Mouse (Mus musculus): ENCODE results near the gene Hdgfl2. TPM values are rescaled to one million over a fixed set of nuclear protein-coding genes. Genes with fewer than 3 reads are reported as not detected.

The Hdgfl2 gene
- polyA plus RNA-seq, 1 experiment from 2014 or later = 27.7 TPM

GRCm38 (mm10) chr17:56144546-56144945, 65.1 kb downstream of the Hdgfl2 start:
- no peak overlapping the region for H3K4me3 ChIP-seq (ENCODE audit: low read depth, low read length)
- H3K9me3 ChIP-seq (ENCODE audit: low read length) = no peaks in the 10 kb centered on the region
- WGBS (ENCODE audit: insufficient replicate concordance) = 65% methylated on average over 9 of the region's 9 CpGs
- H3K9ac ChIP-seq (replicated peaks) = no peak overlapping the region
- H3K4me1 ChIP-seq (ENCODE audit: insufficient read depth) = peaks cover 23% of the 10 kb centered on the region
- ATAC-seq (no peak), DNase-seq (no peak)
- H3K36me3 ChIP-seq (replicated peaks; ENCODE audit: insufficient read depth, low read length) = no peaks in the 10 kb centered on the region
- TF ChIP-seq EP300 (IDR thresholded peaks at IDR 0.05; ENCODE audit: low read depth) = no peak
- TF ChIP-seq CTCF (IDR thresholded peaks at IDR 0.05; ENCODE audit: low read depth) = no peak
- no peak overlapping the region for H3K4me2 ChIP-seq (ENCODE audit: low read depth, low read length)
- peaks cover 70% of the 10 kb centered on the region for H3K27me3 ChIP-seq (ENCODE audit: insufficient read depth, low read length)
- no peak overlapping the region for H3K27ac ChIP-seq (ENCODE audit: low read depth)

- Histone ChIP-seq H3K27ac (ENCODE audit: low read depth) (no peak overlapping the region), H3K9ac (replicated peaks) (no peak overlapping the region), H3K4me1 (ENCODE audit: insufficient read depth) (peaks cover 15% of the 10 kb centered on the region), H3K27me3 (ENCODE audit: insufficient read depth, low read length) (peaks cover 62% of the 10 kb centered on the region), H3K4me2 (ENCODE audit: low read depth, low read length) (no peak overlapping the region), H3K9me3 (ENCODE audit: low read length) (no peaks in the 10 kb centered on the region), H3K36me3 (replicated peaks; ENCODE audit: insufficient read depth, low read length) (no peaks in the 10 kb centered on the region), H3K4me3 (ENCODE audit: low read depth, low read length) (no peak overlapping the region)
- DNase-seq (no peak), ATAC-seq (no peak)
- no peak for TF ChIP-seq CTCF (IDR thresholded peaks at IDR 0.05; ENCODE audit: low read depth)
- no peak for TF ChIP-seq EP300 (IDR thresholded peaks at IDR 0.05; ENCODE audit: low read depth)
- 41% methylated on average over 9 of the region's 9 CpGs for WGBS (ENCODE audit: insufficient replicate concordance)
Observed at GRCm38 (mm10) chr17:56146131-56146530, 66.7 kb downstream of the Hdgfl2 start.

- no peak for DNase-seq
- no peak for TF ChIP-seq EP300 (IDR thresholded peaks at IDR 0.05; ENCODE audit: low read depth)
- H3K4me1 ChIP-seq (ENCODE audit: insufficient read depth) = peaks cover 4% of the 10 kb centered on the region; the same call in 1 of the 2 replicates
- peaks cover 49% of the 10 kb centered on the region for H3K27me3 ChIP-seq (ENCODE audit: insufficient read depth, low read length)
- H3K36me3 ChIP-seq (replicated peaks; ENCODE audit: insufficient read depth, low read length) = no peaks in the 10 kb centered on the region
- H3K27ac ChIP-seq (ENCODE audit: low read depth) = no peak overlapping the region
- no peaks in the 10 kb centered on the region for H3K9me3 ChIP-seq (ENCODE audit: low read length)
- H3K9ac ChIP-seq (replicated peaks) = no peak overlapping the region
- H3K4me3 ChIP-seq (ENCODE audit: low read depth, low read length) = no peak overlapping the region
- WGBS (ENCODE audit: insufficient replicate concordance) = 52% methylated on average over 12 of the region's 12 CpGs
- H3K4me2 ChIP-seq (ENCODE audit: low read depth, low read length) = no peak overlapping the region
- no peak; the same call in 1 of the 2 replicates for ATAC-seq
Observed at GRCm38 (mm10) chr17:56147420-56147819, 68.0 kb downstream of the Hdgfl2 start.

- H3K36me3 ChIP-seq (replicated peaks; ENCODE audit: insufficient read depth, low read length) = no peaks in the 10 kb centered on the region
- DNase-seq = no peak
- H3K9me3 ChIP-seq (ENCODE audit: low read length) = no peaks in the 10 kb centered on the region
- no peak overlapping the region for H3K4me2 ChIP-seq (ENCODE audit: low read depth, low read length)
- no peak overlapping the region for H3K4me3 ChIP-seq (ENCODE audit: low read depth, low read length)
- H3K4me1 ChIP-seq (ENCODE audit: insufficient read depth) = peaks cover 4% of the 10 kb centered on the region; the same call in 1 of the 2 replicates
- H3K27ac ChIP-seq (ENCODE audit: low read depth) = no peak overlapping the region
- peaks cover 42% of the 10 kb centered on the region for H3K27me3 ChIP-seq (ENCODE audit: insufficient read depth, low read length)
- no peak for ATAC-seq
- TF ChIP-seq CTCF (IDR thresholded peaks at IDR 0.05; ENCODE audit: low read depth) (no peak), EP300 (IDR thresholded peaks at IDR 0.05; ENCODE audit: low read depth) (no peak)
- no peak overlapping the region for H3K9ac ChIP-seq (replicated peaks)
- 26% methylated on average over 9 of the region's 9 CpGs for WGBS (ENCODE audit: insufficient replicate concordance)
Observed at GRCm38 (mm10) chr17:56148280-56148679, 68.8 kb downstream of the Hdgfl2 start.

GRCm38 (mm10) chr17:56148790-56149618, 69.6 kb downstream of the Hdgfl2 start:
- Histone ChIP-seq H3K4me2 (ENCODE audit: low read depth, low read length) (0 out of 2 replicates have a peak overlapping the region, but pooled peaks have one; percentile 29), H3K27me3 (ENCODE audit: insufficient read depth, low read length) (peaks cover 36% of the 10 kb centered on the region), H3K36me3 (replicated peaks; ENCODE audit: insufficient read depth, low read length) (no peaks in the 10 kb centered on the region), H3K4me3 (ENCODE audit: low read depth, low read length) (no peak overlapping the region), H3K27ac (ENCODE audit: low read depth) (no peak overlapping the region), H3K9ac (replicated peaks) (no peak overlapping the region), H3K9me3 (ENCODE audit: low read length) (no peaks in the 10 kb centered on the region), H3K4me1 (ENCODE audit: insufficient read depth) (peaks cover 4% of the 10 kb centered on the region)
- 7% methylated on average over 30 of the region's 30 CpGs for WGBS (ENCODE audit: insufficient replicate concordance)
- DNase-seq = no peak
- no peak for ATAC-seq
- no peak for TF ChIP-seq CTCF (IDR thresholded peaks at IDR 0.05; ENCODE audit: low read depth)
- no peak for TF ChIP-seq EP300 (IDR thresholded peaks at IDR 0.05; ENCODE audit: low read depth)

GRCm38 (mm10) chr17:56149897-56150296, 70.5 kb downstream of the Hdgfl2 start:
- Histone ChIP-seq H3K4me3 (ENCODE audit: low read depth, low read length) (no peak overlapping the region), H3K9me3 (ENCODE audit: low read length) (no peaks in the 10 kb centered on the region), H3K4me2 (ENCODE audit: low read depth, low read length) (no peak overlapping the region), H3K36me3 (replicated peaks; ENCODE audit: insufficient read depth, low read length) (no peaks in the 10 kb centered on the region), H3K27ac (ENCODE audit: low read depth) (no peak overlapping the region), H3K4me1 (ENCODE audit: insufficient read depth) (peaks cover 4% of the 10 kb centered on the region), H3K27me3 (ENCODE audit: insufficient read depth, low read length) (peaks cover 33% of the 10 kb centered on the region), H3K9ac (replicated peaks) (no peak overlapping the region)
- WGBS (ENCODE audit: insufficient replicate concordance) = 54% methylated on average over 2 of the region's 2 CpGs
- TF ChIP-seq CTCF (IDR thresholded peaks at IDR 0.05; ENCODE audit: low read depth) (no peak), EP300 (IDR thresholded peaks at IDR 0.05; ENCODE audit: low read depth) (no peak)
- DNase-seq = no peak
- no peak for ATAC-seq

Other genes starting within 250 kb of the Hdgfl2 start
- 3.0 and 4.5 TPM in 2 replicates for gene Zfp119a, start 200.7 kb upstream of the Hdgfl2 start, polyA plus RNA-seq (2015; fragmentation: Nextera tagmentation; extraction: Ambion mirVana)
- 4.9 and 5.5 TPM in 2 replicates for gene Zfp959, start 187.5 kb upstream of the Hdgfl2 start, polyA plus RNA-seq (2015; fragmentation: Nextera tagmentation; extraction: Ambion mirVana)
- 3.8 and 4.4 TPM in 2 replicates for gene Zfp119b, start 130.1 kb upstream of the Hdgfl2 start, polyA plus RNA-seq (2015; fragmentation: Nextera tagmentation; extraction: Ambion mirVana)
- 10.0 and 10.5 TPM in 2 replicates for gene Ebi3, start 127.0 kb upstream of the Hdgfl2 start, polyA plus RNA-seq (2015; fragmentation: Nextera tagmentation; extraction: Ambion mirVana)
- 6.3 and 7.1 TPM in 2 replicates for gene Yju2, start 120.5 kb upstream of the Hdgfl2 start, polyA plus RNA-seq (2015; fragmentation: Nextera tagmentation; extraction: Ambion mirVana)
- gene Shd, start 109.2 kb upstream of the Hdgfl2 start, polyA plus RNA-seq (2015; fragmentation: Nextera tagmentation; extraction: Ambion mirVana) = 0.26 and 0.34 TPM in 2 replicates
- gene Fsd1, start 93.1 kb upstream of the Hdgfl2 start, polyA plus RNA-seq (2015; fragmentation: Nextera tagmentation; extraction: Ambion mirVana) = not detected in 2 replicates
- 14.3 and 16.8 TPM in 2 replicates for gene Stap2, start 74.0 kb upstream of the Hdgfl2 start, polyA plus RNA-seq (2015; fragmentation: Nextera tagmentation; extraction: Ambion mirVana)
- gene Mpnd, start 73.9 kb upstream of the Hdgfl2 start, polyA plus RNA-seq (2015; fragmentation: Nextera tagmentation; extraction: Ambion mirVana) = 17.5 and 23.9 TPM in 2 replicates
- gene Sh3gl1, start 43.0 kb upstream of the Hdgfl2 start, polyA plus RNA-seq (2015; fragmentation: Nextera tagmentation; extraction: Ambion mirVana) = 35.9 and 37.1 TPM in 2 replicates
- 4.9 and 6.5 TPM in 2 replicates for gene Chaf1a, start 39.2 kb upstream of the Hdgfl2 start, polyA plus RNA-seq (2015; fragmentation: Nextera tagmentation; extraction: Ambion mirVana)
- 19.1 and 20.5 TPM in 2 replicates for gene Ubxn6, start 4.6 kb upstream of the Hdgfl2 start, polyA plus RNA-seq (2015; fragmentation: Nextera tagmentation; extraction: Ambion mirVana)
- gene Plin4, start 30.2 kb downstream of the Hdgfl2 start, polyA plus RNA-seq (2015; fragmentation: Nextera tagmentation; extraction: Ambion mirVana) = 0.12 and 0.24 TPM in 2 replicates
- gene Plin5, start 38.0 kb downstream of the Hdgfl2 start, polyA plus RNA-seq (2015; fragmentation: Nextera tagmentation; extraction: Ambion mirVana) = 57.3 and 58.4 TPM in 2 replicates
- 256 and 269 TPM in 2 replicates for gene Lrg1, start 42.4 kb downstream of the Hdgfl2 start, polyA plus RNA-seq (2015; fragmentation: Nextera tagmentation; extraction: Ambion mirVana)
- gene Sema6b, start 60.7 kb downstream of the Hdgfl2 start, polyA plus RNA-seq (2015; fragmentation: Nextera tagmentation; extraction: Ambion mirVana) = 0.56 and 0.62 TPM in 2 replicates
- gene Tnfaip8l1, start 82.8 kb downstream of the Hdgfl2 start, polyA plus RNA-seq (2015; fragmentation: Nextera tagmentation; extraction: Ambion mirVana) = 2.8 and 3.3 TPM in 2 replicates
- gene Mydgf, start 104.3 kb downstream of the Hdgfl2 start, polyA plus RNA-seq (2015; fragmentation: Nextera tagmentation; extraction: Ambion mirVana) = 45.8 and 49.8 TPM in 2 replicates
- gene Dpp9, start 139.3 kb downstream of the Hdgfl2 start, polyA plus RNA-seq (2015; fragmentation: Nextera tagmentation; extraction: Ambion mirVana) = 10.2 and 12.1 TPM in 2 replicates
- gene Fem1a, start 177.2 kb downstream of the Hdgfl2 start, polyA plus RNA-seq (2015; fragmentation: Nextera tagmentation; extraction: Ambion mirVana) = 5.1 and 5.2 TPM in 2 replicates
- 2.6 and 3.1 TPM in 2 replicates for gene Ticam1, start 197.2 kb downstream of the Hdgfl2 start, polyA plus RNA-seq (2015; fragmentation: Nextera tagmentation; extraction: Ambion mirVana)
- 25.8 and 26.8 TPM in 2 replicates for gene Plin3, start 213.2 kb downstream of the Hdgfl2 start, polyA plus RNA-seq (2015; fragmentation: Nextera tagmentation; extraction: Ambion mirVana)
- gene Arrdc5, start 220.7 kb downstream of the Hdgfl2 start, polyA plus RNA-seq (2015; fragmentation: Nextera tagmentation; extraction: Ambion mirVana) = not detected in 2 replicates
- 37.8 and 43.5 TPM in 2 replicates for gene Uhrf1, start 223.7 kb downstream of the Hdgfl2 start, polyA plus RNA-seq (2015; fragmentation: Nextera tagmentation; extraction: Ambion mirVana)
- gene Kdm4b, start 246.4 kb downstream of the Hdgfl2 start, polyA plus RNA-seq (2015; fragmentation: Nextera tagmentation; extraction: Ambion mirVana) = 5.0 and 5.8 TPM in 2 replicates

Measured in liver, postnatal 0 days (tissue).